Mouse (Mus musculus) heart, adult 18-20 months (tissue): Measurements from ENCODE around the gene Zfp575. TPM values are rescaled to one million over a fixed set of nuclear protein-coding genes. Genes with fewer than 3 reads are reported as not detected.

Experiments used
- DNase-seq, 2 experiments: peaks; one replicate each; pipeline ENCODE4 v3.0.0; 2021 to 2022; ENCODE audit warnings: mixed read lengths in 1 of 2
- total RNA-seq, 2 experiments: library from RNA; stranded (reverse); gene quantifications; 2 replicates each; pipeline ENCODE4 v1.2.3; 2021

The Zfp575 gene
- total RNA-seq, 2 experiments from 2014 or later = 0.13 TPM; not detected in 1

DNA sequence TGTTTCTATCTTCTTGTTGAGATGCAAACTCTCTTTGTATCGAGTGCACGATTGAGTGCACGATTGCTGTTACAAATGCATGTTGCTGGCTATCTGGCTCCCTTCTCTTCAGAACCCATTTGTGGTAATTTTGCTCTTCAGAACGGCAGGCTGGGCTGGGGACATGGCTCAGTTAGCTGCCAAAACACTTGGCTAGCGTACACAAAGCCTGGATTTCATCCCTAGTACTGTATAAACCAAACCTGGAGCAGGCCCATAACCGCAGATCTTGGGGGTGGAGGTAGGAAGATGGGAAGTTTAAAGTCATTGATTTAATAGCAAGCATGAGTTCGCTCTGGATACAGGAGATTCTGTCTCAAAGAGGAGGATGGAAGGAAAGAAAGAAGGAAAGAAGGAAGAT, 18.1 kb upstream of the Zfp575 start:
- DNase-seq = no peak

GRCm38 (mm10) chr7:24600941-24601597, 13.6 kb upstream of the Zfp575 start:
- DNase-seq = peak; percentile 95 to 98

GRCm38 (mm10) chr7:24599211-24600067, 12.0 kb upstream of the Zfp575 start:
- DNase-seq = peak in 1 of 2 experiments; percentile 57

- no peak for DNase-seq
These were observed 10.7 kb upstream of the Zfp575 start for GRCm38 (mm10) chr7:24598121-24598520.

GRCm38 (mm10) chr7:24595464-24595863, 8.0 kb upstream of the Zfp575 start:
- DNase-seq = no peak

DNA sequence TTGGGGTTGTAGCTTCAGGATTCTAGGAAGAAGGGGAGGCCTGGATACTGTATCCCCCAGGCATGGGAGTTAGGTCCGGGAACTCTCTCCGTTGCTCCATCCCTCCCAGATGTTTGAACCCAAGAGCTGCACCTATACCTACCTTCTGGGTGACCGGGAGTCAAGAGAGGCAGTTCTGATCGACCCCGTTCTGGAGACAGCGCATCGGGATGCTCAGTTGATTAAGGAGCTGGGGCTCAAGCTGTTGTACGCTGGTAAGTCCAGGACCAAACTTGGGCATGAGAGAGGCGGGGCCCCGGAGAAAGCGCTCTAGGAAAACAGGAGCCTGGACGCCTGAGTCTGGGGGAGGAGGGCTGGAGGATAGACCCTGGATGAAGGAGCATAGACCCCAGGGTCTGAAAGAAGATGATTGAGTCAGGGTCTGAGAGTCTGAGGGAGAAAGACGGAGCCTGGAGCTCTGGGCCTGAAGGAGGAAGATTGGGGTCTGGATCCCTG, 6.9 kb upstream of the Zfp575 start:
- no peak for DNase-seq

- peak; percentile 86 to 87 for DNase-seq
These were observed 6.3 kb upstream of the Zfp575 start for GRCm38 (mm10) chr7:24593621-24594308.

- DNase-seq = no peak
These were observed 5.3 kb upstream of the Zfp575 start for GRCm38 (mm10) chr7:24592781-24593180.

DNA sequence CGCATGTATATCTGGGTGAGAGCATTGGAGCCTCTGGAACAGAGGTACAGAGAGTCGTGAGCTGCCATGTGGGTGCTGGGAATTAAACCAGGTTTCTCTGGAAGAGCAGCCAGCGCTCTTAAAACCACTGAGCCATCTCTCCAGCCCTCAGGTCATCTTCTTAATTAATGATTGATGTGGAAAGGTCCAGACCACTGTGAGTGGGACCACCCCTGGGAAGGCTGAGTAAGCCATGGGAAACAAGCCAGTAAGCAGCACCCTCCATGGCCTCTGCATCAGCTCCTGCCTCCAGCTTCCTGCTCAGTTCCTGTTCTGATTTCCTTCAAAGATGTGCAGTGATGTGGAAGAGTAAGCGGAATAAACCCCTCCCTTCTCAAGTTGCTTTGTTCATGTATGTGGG, 4.7 kb upstream of the Zfp575 start:
- no peak for DNase-seq

- DNase-seq = no peak
These were observed 4.3 kb upstream of the Zfp575 start for GRCm38 (mm10) chr7:24591735-24592134.

- peak; percentile 56 to 66 for DNase-seq
These were observed 895 bp upstream of the Zfp575 start for GRCm38 (mm10) chr7:24588336-24588735.

GRCm38 (mm10) chr7:24586828-24587227, 613 bp downstream of the Zfp575 start:
- no peak for DNase-seq

GRCm38 (mm10) chr7:24585995-24586394, 1.4 kb downstream of the Zfp575 start:
- DNase-seq = no peak

DNA sequence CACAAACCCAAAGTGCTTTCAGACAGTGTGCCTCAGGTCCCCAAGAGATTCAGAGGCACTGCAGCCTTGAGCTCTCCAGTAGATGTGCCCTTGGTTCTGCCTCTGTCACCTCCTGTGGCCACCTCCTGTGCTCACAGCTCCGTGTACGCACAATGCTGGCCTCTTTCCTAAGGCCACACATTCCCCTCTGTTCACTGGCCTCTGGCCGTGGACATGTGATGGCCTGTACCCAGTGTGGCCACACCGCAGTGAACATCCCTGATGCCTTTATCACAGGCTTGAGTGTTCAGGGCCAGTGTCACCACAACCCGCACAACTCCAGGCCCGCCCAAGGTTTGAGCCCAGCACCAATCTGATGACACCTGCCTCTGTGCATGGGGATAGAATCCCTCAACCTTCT, 2.6 kb downstream of the Zfp575 start:
- no peak for DNase-seq

- DNase-seq = no peak
These were observed 9.6 kb downstream of the Zfp575 start for GRCm38 (mm10) chr7:24577811-24578210.

DNA sequence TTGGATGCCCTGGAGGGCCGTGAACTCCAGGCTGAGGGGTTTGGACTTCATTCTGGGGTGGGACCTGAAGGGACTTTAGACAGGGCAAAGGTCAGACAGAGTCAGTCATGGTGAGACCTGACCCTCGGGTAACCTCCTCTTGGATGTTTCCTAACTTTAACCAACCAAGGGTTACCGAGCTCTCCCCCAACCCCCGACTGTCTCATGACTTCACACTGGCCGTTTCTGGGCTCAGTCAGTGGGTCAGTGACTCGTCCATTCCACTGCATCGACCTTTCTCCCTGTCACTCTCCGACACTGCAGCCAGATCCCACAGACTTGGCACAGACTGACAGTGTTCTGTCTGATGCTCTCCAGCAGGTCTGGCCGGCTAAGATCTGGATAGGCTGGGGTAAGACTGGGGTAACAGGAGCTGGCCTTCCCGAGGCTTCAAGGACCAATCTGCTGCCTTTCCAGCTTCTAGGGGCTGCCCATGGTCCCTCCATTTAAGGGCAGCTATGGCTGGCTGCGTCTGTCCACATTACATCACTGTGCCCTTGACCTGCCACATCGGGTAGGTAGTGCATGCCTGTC, 13.1 kb downstream of the Zfp575 start:
- DNase-seq = no peak

DNA sequence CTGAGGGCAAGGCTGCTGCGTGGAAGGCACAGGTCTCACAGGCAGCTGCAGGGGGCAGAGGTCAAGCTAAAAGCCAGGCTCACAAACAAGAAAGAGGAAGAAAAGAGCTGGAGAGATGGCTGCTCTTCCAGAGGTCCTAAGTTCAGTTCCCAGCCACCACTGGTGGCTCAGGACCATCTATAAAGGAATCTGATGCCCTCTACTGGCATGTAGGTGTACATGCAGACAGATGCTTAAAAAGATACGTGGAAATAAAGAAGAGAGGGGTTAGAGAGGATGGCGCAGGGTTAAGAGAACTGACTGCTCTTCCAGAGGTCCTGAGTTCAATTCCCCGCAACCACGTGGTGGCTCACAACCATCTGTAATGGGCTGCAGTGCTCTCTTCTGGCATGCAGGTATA, 15.0 kb downstream of the Zfp575 start:
- no peak for DNase-seq

DNA sequence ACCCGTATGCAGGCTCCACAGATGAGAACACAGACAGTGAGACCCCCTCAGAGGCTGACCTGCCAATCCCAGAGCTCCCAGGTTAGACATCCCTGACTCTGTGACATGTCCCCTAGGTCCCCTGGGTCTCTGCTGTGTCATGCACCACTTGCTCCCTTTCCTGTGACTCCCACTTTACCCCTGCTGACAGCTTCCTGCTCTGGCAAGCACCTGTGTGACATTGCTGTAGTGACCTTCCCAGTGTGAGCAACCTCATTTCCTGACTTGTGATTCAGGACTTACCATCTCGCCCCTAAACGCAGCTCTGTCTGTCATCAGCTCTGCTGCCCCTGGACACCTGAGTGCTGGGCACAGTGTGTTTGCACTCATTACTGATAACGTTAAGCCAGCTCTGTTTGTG, 16.4 kb downstream of the Zfp575 start:
- DNase-seq = no peak

DNA sequence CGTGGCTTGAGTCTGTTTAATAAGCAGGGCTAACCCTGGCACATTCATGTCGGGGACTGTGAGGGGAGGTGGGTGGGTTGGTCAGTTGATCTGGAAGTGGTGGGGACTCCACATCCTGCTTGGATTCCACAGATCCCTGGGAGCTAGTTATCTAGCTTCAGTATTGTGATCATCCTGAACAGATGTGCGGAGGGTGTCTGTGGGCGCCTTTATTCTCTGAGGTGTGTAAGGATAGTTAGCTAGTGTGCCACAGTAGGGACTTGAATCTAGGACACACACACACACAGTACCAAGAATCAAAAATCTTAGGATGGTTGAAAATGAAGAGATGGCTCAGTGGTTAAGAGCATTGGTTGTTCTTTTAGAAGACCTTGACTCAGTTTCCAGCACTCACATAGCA, 18.9 kb downstream of the Zfp575 start:
- DNase-seq = no peak

- DNase-seq = no peak
These were observed 21.2 kb downstream of the Zfp575 start for GRCm38 (mm10) chr7:24566206-24566605.

DNA sequence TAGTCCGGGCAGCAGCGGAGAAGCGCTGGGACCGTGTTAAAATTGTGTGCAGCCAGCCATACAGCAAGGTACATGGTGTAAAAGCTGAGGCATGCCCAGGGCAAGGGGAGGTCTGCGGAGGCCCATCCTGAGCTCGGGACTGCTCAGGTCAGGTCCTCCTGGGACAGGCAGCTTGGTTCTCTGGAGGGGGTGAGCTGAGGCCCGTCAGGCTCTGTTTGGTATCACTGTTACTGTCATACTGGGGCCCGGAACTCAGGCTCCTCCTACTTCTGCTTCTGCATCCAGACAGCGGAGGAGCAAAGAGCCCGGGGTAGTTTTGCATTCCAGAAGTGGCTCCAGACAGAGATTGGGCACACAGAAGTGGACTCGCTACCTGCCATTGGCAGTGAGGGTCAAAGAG, 21.8 kb downstream of the Zfp575 start:
- no peak for DNase-seq

- DNase-seq = peak; percentile 58 to 74
These were observed 22.7 kb downstream of the Zfp575 start for GRCm38 (mm10) chr7:24564607-24565265.
